ENCODE assay signal across 7 mouse cellular contexts in the genomic region with DNA sequence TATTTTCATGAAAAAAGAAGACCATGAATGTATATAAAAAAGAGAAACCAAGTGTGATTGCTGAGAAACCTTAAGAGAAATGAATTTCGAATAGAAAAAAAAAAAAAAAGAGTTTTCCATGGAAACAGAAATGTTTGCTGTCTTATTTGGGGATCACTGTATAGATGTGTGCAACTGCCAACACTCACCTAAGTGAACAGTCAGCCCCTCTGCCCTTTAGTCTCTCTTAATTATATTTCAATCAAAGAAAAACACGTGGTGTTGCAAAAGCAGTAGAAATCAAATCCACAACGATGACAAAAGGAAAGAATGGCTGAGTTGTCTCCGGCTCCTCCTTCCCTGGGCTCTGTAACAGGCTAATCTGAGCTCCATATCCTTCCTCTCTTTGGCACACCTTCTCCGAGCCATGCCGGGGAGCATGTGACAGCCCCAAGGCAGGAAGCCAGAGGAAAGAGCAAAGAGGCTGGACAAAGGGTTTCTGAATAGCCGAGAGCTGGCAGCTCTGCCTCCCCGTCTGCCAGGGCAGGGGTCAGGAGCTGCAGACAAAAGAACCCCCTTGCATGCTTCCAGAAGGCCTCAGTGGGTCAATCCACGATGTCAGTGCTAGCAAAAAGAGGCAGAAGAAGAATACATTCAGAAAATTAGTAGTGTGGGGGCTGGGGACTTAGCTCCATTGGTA.
DNase-seq lines count a peak whose midpoint lies in the region; ATAC-seq and TF ChIP-seq lines count a peak whose summit lies in the region.

No protein-coding gene starts in this region.

- no peak for TF ChIP-seq POLR2A in brain, embryonic 14.5 days (IDR thresholded peaks at IDR 0.05; ENCODE audit: borderline replicate concordance, extremely low read depth, insufficient read depth, insufficient read length, poor library complexity, severe bottlenecking)

- no peak for TF ChIP-seq CTCF in brain, embryonic 14.5 days (IDR thresholded peaks at IDR 0.05; ENCODE audit: borderline replicate concordance, extremely low read depth, insufficient read depth, insufficient read length)
- no peak for TF ChIP-seq CTCF in stomach, postnatal 0 days (IDR thresholded peaks at IDR 0.05; ENCODE audit: low read depth)

- H3K4me2 ChIP-seq in embryonic facial prominence, embryonic 13.5 days, result no peak overlapping the region; the same call in 1 of the 2 replicates
- H3K4me2 ChIP-seq in limb, embryonic 11.5 days (ENCODE audit: low read depth, severe bottlenecking), result no peak overlapping the region
- 0 out of 2 replicates have a peak overlapping the region, but pooled peaks have one; percentile 9 for H3K4me2 ChIP-seq in midbrain, embryonic 14.5 days (ENCODE audit: low read length)
- H3K4me2 ChIP-seq in stomach, postnatal 0 days (replicated peaks; ENCODE audit: low read depth), result peak overlapping the region; percentile 23; the same call in 1 of the 2 replicates

- no peaks in the 10 kb centered on the region for H3K27me3 ChIP-seq in embryonic facial prominence, embryonic 13.5 days
- H3K27me3 ChIP-seq in heart, embryonic 10.5 days (ENCODE audit: insufficient read depth, poor library complexity, severe bottlenecking), result no peaks in the 10 kb centered on the region
- no peaks in the 10 kb centered on the region for H3K27me3 ChIP-seq in limb, embryonic 11.5 days (ENCODE audit: control insufficient read depth, insufficient read depth, low read length)
- no peaks in the 10 kb centered on the region for H3K27me3 ChIP-seq in midbrain, embryonic 14.5 days (ENCODE audit: control insufficient read depth, insufficient read depth, low read length)
- H3K27me3 ChIP-seq in stomach, postnatal 0 days (ENCODE audit: control insufficient read depth, insufficient read depth, low read length), result no peaks in the 10 kb centered on the region

- H3K36me3 ChIP-seq in embryonic facial prominence, embryonic 13.5 days, result no peaks in the 10 kb centered on the region
- H3K36me3 ChIP-seq in heart, embryonic 10.5 days, result no peaks in the 10 kb centered on the region
- H3K36me3 ChIP-seq in limb, embryonic 11.5 days (ENCODE audit: control insufficient read depth, insufficient read depth, low read length), result no peaks in the 10 kb centered on the region
- H3K36me3 ChIP-seq in midbrain, embryonic 14.5 days (ENCODE audit: control insufficient read depth, insufficient read depth, low read length), result no peaks in the 10 kb centered on the region
- H3K36me3 ChIP-seq in stomach, postnatal 0 days (ENCODE audit: control insufficient read depth, insufficient read depth, low read length), result no peaks in the 10 kb centered on the region

- H3K4me3 ChIP-seq in embryonic facial prominence, embryonic 13.5 days, result no peak overlapping the region
- H3K4me3 ChIP-seq in heart, embryonic 10.5 days, result no peak overlapping the region
- H3K4me3 ChIP-seq in limb, embryonic 11.5 days (ENCODE audit: low read depth, low read length), result no peak overlapping the region
- H3K4me3 ChIP-seq in midbrain, embryonic 14.5 days (replicated peaks; ENCODE audit: low read depth, low read length), result no peak overlapping the region
- H3K4me3 ChIP-seq in stomach, postnatal 0 days (ENCODE audit: low read depth, low read length), result no peak overlapping the region

- no peaks in the 10 kb centered on the region for H3K9me3 ChIP-seq in embryonic facial prominence, embryonic 13.5 days
- H3K9me3 ChIP-seq in heart, embryonic 10.5 days, result no peaks in the 10 kb centered on the region
- no peaks in the 10 kb centered on the region for H3K9me3 ChIP-seq in limb, embryonic 11.5 days (ENCODE audit: control insufficient read depth, low read length)
- H3K9me3 ChIP-seq in midbrain, embryonic 14.5 days (ENCODE audit: control insufficient read depth, low read length), result no peaks in the 10 kb centered on the region
- no peaks in the 10 kb centered on the region for H3K9me3 ChIP-seq in stomach, postnatal 0 days (ENCODE audit: control insufficient read depth, low read length)

- peak; percentile 93 for DNase-seq in brain, embryonic 14.5 days (ENCODE audit: low read depth)
- peak; percentile 78 for DNase-seq in heart, embryonic 10.5 days (ENCODE audit: low spot score)
- DNase-seq in kidney, adult 9 months, result peak; percentile 93
- peak; percentile 49 for DNase-seq in limb, embryonic 11.5 days (ENCODE audit: low spot score)
- peak; percentile 78 for DNase-seq in midbrain, embryonic 14.5 days
- peak; percentile 55 for DNase-seq in stomach, postnatal 0 days (ENCODE audit: low spot score)

- 17% methylated on average over 9 of the region's 9 CpGs for WGBS in embryonic facial prominence, embryonic 13.5 days
- 37% methylated on average over 9 of the region's 9 CpGs for WGBS in heart, embryonic 10.5 days
- 38% methylated on average over 9 of the region's 9 CpGs for WGBS in limb, embryonic 11.5 days
- WGBS in midbrain, embryonic 14.5 days, result 8% methylated on average over 9 of the region's 9 CpGs
- 12% methylated on average over 9 of the region's 9 CpGs for WGBS in stomach, postnatal 0 days

- peaks cover 5% of the 10 kb centered on the region; the same call in 1 of the 2 replicates for H3K4me1 ChIP-seq in embryonic facial prominence, embryonic 13.5 days
- peaks cover 8% of the 10 kb centered on the region for H3K4me1 ChIP-seq in heart, embryonic 10.5 days
- 0 out of 2 replicates have a peak, but pooled peaks cover 4% of the 10 kb centered on the region for H3K4me1 ChIP-seq in limb, embryonic 11.5 days (ENCODE audit: control insufficient read depth, insufficient read depth, low read length)
- H3K4me1 ChIP-seq in midbrain, embryonic 14.5 days (ENCODE audit: control insufficient read depth, insufficient read depth, low read length), result 0 out of 2 replicates have a peak, but pooled peaks cover 6% of the 10 kb centered on the region
- H3K4me1 ChIP-seq in stomach, postnatal 0 days (replicated peaks; ENCODE audit: control insufficient read depth, insufficient read depth), result peaks cover 3% of the 10 kb centered on the region; the same call in 1 of the 2 replicates

- TF ChIP-seq EP300 in stomach, postnatal 0 days (optimal IDR thresholded peaks at IDR 0.05), result no peak

- ATAC-seq in embryonic facial prominence, embryonic 13.5 days (ENCODE audit: insufficient number of reproducible peaks, insufficient read depth, low FRiP score, low TSS enrichment, low read depth), result no peak
- ATAC-seq in limb, embryonic 11.5 days (ENCODE audit: insufficient number of reproducible peaks, low FRiP score, low TSS enrichment, low read depth), result no peak
- peak; percentile 80 for ATAC-seq in midbrain, embryonic 14.5 days (ENCODE audit: low FRiP score, low TSS enrichment)
- ATAC-seq in stomach, postnatal 0 days (ENCODE audit: low FRiP score, low TSS enrichment), result peak; percentile 70; the same call in 1 of the 2 replicates

- H3K9ac ChIP-seq in embryonic facial prominence, embryonic 13.5 days, result no peak overlapping the region
- H3K9ac ChIP-seq in limb, embryonic 11.5 days (ENCODE audit: low read length), result no peak overlapping the region
- no peak overlapping the region for H3K9ac ChIP-seq in midbrain, embryonic 14.5 days (replicated peaks; ENCODE audit: low read length)
- H3K9ac ChIP-seq in stomach, postnatal 0 days (ENCODE audit: low read length), result no peak overlapping the region

- H3K27ac ChIP-seq in embryonic facial prominence, embryonic 13.5 days, result 0 out of 2 replicates have a peak overlapping the region, but pooled peaks have one; percentile 33
- H3K27ac ChIP-seq in heart, embryonic 10.5 days, result peak overlapping the region; percentile 63; the same call in 1 of the 2 replicates
- no peak overlapping the region for H3K27ac ChIP-seq in limb, embryonic 11.5 days (replicated peaks; ENCODE audit: low read depth, low read length)
- peak overlapping the region; percentile 37; the same call in 1 of the 2 replicates for H3K27ac ChIP-seq in midbrain, embryonic 14.5 days (replicated peaks; ENCODE audit: low read depth, low read length)
- H3K27ac ChIP-seq in stomach, postnatal 0 days (replicated peaks), result peak overlapping the region; percentile 49

Comparison
In these comparisons a context has a peak if more than half of its experiments do, and no peak if none do; other contexts are left out.
1. ATAC-seq: peak in midbrain, embryonic 14.5 days (single experiment) and stomach, postnatal 0 days (single experiment); none in embryonic facial prominence, embryonic 13.5 days (single experiment) and limb, embryonic 11.5 days (single experiment).
2. H3K4me2 ChIP-seq: peak in midbrain, embryonic 14.5 days (single experiment) and stomach, postnatal 0 days (single experiment); none in embryonic facial prominence, embryonic 13.5 days (single experiment) and limb, embryonic 11.5 days (single experiment).
3. Peak in every context shown above with its lines, with median percentiles within 50 percentile points of each other: DNase-seq.